Mouse (Mus musculus): ENCODE measurements around the gene Gm20388. TPM values are rescaled to one million over a fixed set of nuclear protein-coding genes. Genes with fewer than 3 reads are reported as not detected.
"Not testable (repeated sequence)": the region's sequence is repeated elsewhere in the genome, so short reads cannot be mapped to it uniquely, and the experiment has no call there.

Gm20388 gene
- polyA plus RNA-seq, 1 experiment from 2014 or later = not detected

DNA sequence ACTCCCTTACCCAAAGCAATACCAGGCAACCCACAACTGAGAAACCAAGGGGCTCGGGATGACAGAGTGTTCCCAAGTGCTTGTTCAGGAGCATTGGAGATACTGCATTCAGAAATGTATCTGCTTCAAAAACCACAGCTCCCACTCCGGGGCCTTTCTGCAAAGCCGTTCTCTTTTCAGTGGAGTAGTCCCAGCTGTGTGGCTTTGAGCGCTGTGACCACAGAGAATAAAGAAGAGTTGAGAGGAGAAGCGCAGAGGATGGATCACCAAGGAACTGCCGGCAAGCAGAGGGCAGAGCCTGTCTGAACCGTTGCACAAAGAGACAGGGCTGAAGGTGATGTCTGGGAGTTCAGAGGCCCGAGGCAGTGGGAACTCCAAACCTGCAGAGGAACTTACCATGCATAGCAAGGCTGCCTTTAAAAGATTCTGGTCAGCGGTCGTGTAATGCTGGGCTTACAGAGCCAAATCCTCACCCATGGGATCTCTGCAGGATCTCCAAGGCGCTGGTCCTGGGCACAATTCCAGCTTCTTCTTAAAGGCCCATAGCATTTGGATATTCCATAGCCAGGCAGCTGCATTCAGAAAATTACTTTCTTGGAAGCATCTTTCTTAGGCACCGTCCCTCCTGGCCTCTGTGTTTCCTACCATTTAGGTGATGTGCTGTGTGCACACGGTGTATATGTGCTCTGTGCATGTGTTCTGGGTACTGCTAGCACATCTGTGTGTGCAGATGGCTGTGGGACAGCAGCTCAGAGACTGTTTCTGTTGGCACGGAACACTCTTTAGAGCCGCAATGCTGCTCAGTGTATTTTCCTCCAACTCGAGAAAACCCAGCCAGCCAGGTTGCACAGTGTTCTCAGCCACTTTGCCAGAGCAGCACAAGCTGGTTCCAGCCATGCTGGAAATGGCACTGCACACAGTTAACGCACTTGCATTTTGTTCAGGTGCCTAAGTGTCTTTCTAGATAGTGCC, 4261.2 kb downstream of the Gm20388 start:
- Histone ChIP-seq H3K9ac (ENCODE audit: low read length) (no peak overlapping the region), H3K4me3 (ENCODE audit: control insufficient read depth in 1 of 2, insufficient read depth in 1 of 2, low read depth in 1 of 2, low read length in 2 of 2) (no peak overlapping the region), H3K4me2 (ENCODE audit: low read length) (no peak overlapping the region), H3K9me3 (ENCODE audit: control insufficient read depth, low read length) (no peaks in the 10 kb centered on the region), H3K36me3 (ENCODE audit: control insufficient read depth, insufficient read depth, low read length) (no peaks in the 10 kb centered on the region), H3K27ac (replicated peaks in 1 of 2; ENCODE audit: control insufficient read depth in 1 of 2, insufficient read depth in 1 of 2, low read depth in 2 of 2, low read length in 2 of 2) (0 out of 4 replicates have a peak overlapping the region, but pooled peaks of 1 of the 2 experiments have one; percentile 33), H3K4me1 (ENCODE audit: control insufficient read depth in 2 of 2, insufficient read depth in 2 of 2, low read length in 2 of 2) (peaks cover 13 to 21% of the 10 kb centered on the region in 2 experiments), H3K27me3 (ENCODE audit: control insufficient read depth, insufficient read depth, low read length) (peaks cover 10% of the 10 kb centered on the region)
- no peak for ATAC-seq (ENCODE audit: insufficient number of reproducible peaks, insufficient read depth, low FRiP score, low read depth)
- WGBS = 62% methylated on average over 17 of the region's 17 CpGs

DNA sequence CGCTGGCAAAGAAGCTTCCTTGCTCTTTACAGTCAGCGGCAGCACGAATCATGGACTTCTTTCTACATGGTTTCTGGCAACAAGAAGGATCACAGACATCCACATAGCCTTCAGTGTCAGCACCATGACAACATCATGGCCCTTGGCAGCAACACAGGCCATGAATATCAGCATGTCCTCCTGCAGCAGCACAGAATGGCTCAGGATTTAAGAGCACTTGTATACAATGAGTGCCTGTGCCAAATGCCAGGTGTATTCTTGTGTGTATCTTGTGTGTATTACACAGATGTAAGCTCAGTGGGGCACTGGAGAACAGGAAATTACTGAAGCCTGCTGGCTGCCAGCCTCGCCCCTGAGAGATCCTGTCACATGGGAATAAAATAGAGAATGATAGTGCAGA, 4263.0 kb downstream of the Gm20388 start:
- no peak for ATAC-seq (ENCODE audit: insufficient number of reproducible peaks, insufficient read depth, low FRiP score, low read depth)
- Histone ChIP-seq H3K9ac (ENCODE audit: low read length) (no peak overlapping the region), H3K4me3 (ENCODE audit: control insufficient read depth in 1 of 2, insufficient read depth in 1 of 2, low read depth in 1 of 2, low read length in 2 of 2) (no peak overlapping the region), H3K27me3 (ENCODE audit: control insufficient read depth, insufficient read depth, low read length) (peaks cover 9% of the 10 kb centered on the region), H3K4me1 (ENCODE audit: control insufficient read depth in 2 of 2, insufficient read depth in 2 of 2, low read length in 2 of 2) (peaks cover 13 to 21% of the 10 kb centered on the region in 2 experiments), H3K9me3 (ENCODE audit: control insufficient read depth, low read length) (no peaks in the 10 kb centered on the region), H3K36me3 (ENCODE audit: control insufficient read depth, insufficient read depth, low read length) (no peaks in the 10 kb centered on the region), H3K4me2 (ENCODE audit: low read length) (no peak overlapping the region), H3K27ac (replicated peaks in 1 of 2; ENCODE audit: control insufficient read depth in 1 of 2, insufficient read depth in 1 of 2, low read depth in 2 of 2, low read length in 2 of 2) (no peak overlapping the region)
- WGBS = 86% methylated on average over 4 of the region's 4 CpGs

DNA sequence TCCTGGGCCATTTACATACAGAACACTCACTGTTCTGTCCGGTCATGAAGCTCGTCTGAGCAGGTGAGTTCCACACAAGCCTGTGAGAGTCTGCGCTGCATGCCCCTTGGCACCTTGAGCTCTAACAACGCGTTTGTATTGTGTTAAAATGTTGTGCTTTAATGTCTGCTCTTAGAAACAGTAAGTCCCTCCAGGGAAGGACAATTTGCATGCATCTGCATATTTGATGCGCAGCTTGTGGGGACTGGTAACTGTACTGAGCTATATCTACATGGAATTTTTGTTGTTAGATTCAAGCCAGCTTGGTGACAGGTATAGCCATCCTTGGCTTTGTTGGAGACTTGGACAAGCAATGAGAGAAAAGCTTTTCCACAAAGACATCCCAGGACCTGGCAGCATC, 4265.5 kb downstream of the Gm20388 start:
- H3K9me3 ChIP-seq (ENCODE audit: control insufficient read depth, low read length) = no peaks in the 10 kb centered on the region
- no peak for ATAC-seq (ENCODE audit: insufficient number of reproducible peaks, insufficient read depth, low FRiP score, low read depth)
- H3K36me3 ChIP-seq (ENCODE audit: control insufficient read depth, insufficient read depth, low read length) = no peaks in the 10 kb centered on the region
- H3K27ac ChIP-seq (replicated peaks in 1 of 2; ENCODE audit: control insufficient read depth in 1 of 2, insufficient read depth in 1 of 2, low read depth in 2 of 2, low read length in 2 of 2) = no peak overlapping the region
- H3K27me3 ChIP-seq (ENCODE audit: control insufficient read depth, insufficient read depth, low read length) = peaks cover 11% of the 10 kb centered on the region
- H3K9ac ChIP-seq (ENCODE audit: low read length) = no peak overlapping the region
- no peak overlapping the region for H3K4me3 ChIP-seq (ENCODE audit: control insufficient read depth in 1 of 2, insufficient read depth in 1 of 2, low read depth in 1 of 2, low read length in 2 of 2)
- peaks cover 10 to 17% of the 10 kb centered on the region in 2 experiments for H3K4me1 ChIP-seq (ENCODE audit: control insufficient read depth in 2 of 2, insufficient read depth in 2 of 2, low read length in 2 of 2)
- no peak overlapping the region for H3K4me2 ChIP-seq (ENCODE audit: low read length)
- WGBS = 86% methylated on average over 6 of the region's 6 CpGs

DNA sequence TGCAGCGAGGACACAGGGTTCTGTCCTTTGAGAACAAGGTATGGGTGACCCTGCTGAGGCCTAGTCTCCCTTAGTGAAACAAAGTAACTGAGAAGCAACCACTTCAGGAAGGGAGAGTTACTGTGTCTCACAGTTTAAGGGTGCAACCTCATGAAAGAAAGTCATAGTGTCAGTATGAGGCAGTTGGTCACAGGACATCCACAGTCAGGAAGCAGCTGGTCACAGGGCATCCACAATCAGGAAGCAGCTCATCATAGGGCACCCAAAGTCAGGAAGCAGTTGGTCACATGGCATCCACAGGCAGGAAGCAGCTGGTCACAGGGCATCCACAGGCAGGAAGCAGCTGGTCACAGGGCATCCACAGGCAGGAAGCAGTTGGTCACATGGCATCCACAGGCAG, 4266.5 kb downstream of the Gm20388 start:
- H3K27me3 ChIP-seq (ENCODE audit: control insufficient read depth, insufficient read depth, low read length) = peaks cover 11% of the 10 kb centered on the region
- not testable (repeated sequence) for H3K36me3 ChIP-seq (ENCODE audit: control insufficient read depth, insufficient read depth, low read length); H3K9me3 ChIP-seq (ENCODE audit: control insufficient read depth, low read length); ATAC-seq (ENCODE audit: insufficient number of reproducible peaks, insufficient read depth, low FRiP score, low read depth); H3K4me2 ChIP-seq (ENCODE audit: low read length); H3K4me3 ChIP-seq (ENCODE audit: control insufficient read depth in 1 of 2, insufficient read depth in 1 of 2, low read depth in 1 of 2, low read length in 2 of 2); H3K9ac ChIP-seq (ENCODE audit: low read length); H3K27ac ChIP-seq (replicated peaks in 1 of 2; ENCODE audit: control insufficient read depth in 1 of 2, insufficient read depth in 1 of 2, low read depth in 2 of 2, low read length in 2 of 2)
- H3K4me1 ChIP-seq (ENCODE audit: control insufficient read depth in 2 of 2, insufficient read depth in 2 of 2, low read length in 2 of 2) = peaks cover 10 to 20% of the 10 kb centered on the region in 2 experiments
- WGBS = 93% methylated on average over 1 of the region's 1 CpGs

DNA sequence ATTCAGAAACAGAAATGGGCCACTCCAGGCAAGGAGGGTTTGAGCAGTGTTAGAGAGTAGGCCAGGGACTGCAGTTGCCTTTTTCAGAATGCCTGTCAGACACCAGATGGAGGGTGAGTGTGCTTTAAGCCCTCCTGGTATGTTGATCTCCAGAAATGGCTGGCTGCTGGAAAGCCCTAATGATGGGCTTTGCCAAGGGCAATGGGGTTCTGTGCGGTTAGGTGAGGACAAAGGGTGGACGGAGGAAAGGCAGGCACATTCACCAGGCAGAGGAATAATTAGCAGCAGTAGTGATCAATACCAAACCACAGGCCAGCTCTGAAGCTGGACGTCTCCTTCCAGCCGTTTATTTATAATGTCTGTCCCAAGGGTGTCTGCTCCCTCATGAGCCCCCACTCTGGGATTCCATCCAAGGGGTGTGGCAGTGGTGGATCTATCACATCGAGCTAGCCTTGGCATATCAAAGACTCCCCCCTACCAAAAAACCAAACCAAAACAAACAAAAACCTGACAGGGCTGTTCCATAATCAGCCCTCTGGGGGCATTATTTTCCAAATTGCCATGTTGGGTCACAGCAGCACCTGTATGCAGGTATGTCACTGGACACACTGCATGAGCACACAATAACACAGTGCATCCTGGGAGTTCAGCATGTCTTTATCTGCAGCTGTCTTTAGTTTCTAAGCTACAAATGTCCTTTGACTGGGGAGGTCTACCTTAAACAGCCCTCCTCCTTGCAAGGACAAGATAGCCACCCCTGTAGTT, 4270.2 kb downstream of the Gm20388 start:
- Histone ChIP-seq H3K36me3 (ENCODE audit: control insufficient read depth, insufficient read depth, low read length) (no peaks in the 10 kb centered on the region), H3K4me1 (ENCODE audit: control insufficient read depth in 2 of 2, insufficient read depth in 2 of 2, low read length in 2 of 2) (peaks cover 26 to 32% of the 10 kb centered on the region in 2 experiments), H3K4me3 (ENCODE audit: control insufficient read depth in 1 of 2, insufficient read depth in 1 of 2, low read depth in 1 of 2, low read length in 2 of 2) (no peak overlapping the region), H3K4me2 (ENCODE audit: low read length) (no peak overlapping the region), H3K9ac (ENCODE audit: low read length) (no peak overlapping the region), H3K27me3 (ENCODE audit: control insufficient read depth, insufficient read depth, low read length) (peaks cover 8% of the 10 kb centered on the region), H3K9me3 (ENCODE audit: control insufficient read depth, low read length) (no peaks in the 10 kb centered on the region), H3K27ac (replicated peaks in 1 of 2; ENCODE audit: control insufficient read depth in 1 of 2, insufficient read depth in 1 of 2, low read depth in 2 of 2, low read length in 2 of 2) (no peak overlapping the region)
- 66% methylated on average over 5 of the region's 5 CpGs for WGBS
- ATAC-seq (ENCODE audit: insufficient number of reproducible peaks, insufficient read depth, low FRiP score, low read depth) = no peak

DNA sequence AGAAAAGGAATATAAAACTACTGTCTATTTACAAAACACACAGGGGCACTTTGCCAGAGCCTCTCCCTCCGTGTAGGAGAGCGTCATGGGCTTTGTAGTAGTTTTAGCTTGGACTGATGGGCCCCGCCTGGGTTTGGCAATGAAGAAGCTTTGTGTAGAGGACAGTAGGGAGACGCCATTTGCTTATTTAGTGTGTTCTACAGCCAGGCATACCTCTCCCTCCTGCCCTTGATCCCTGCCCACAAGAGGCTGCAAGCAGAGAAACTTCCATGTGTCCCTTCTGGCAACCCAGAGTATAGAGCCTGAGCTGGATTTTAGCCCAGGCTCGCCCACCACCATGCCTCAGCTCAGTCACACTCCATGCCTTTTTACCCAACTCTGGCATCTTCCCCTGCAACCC, 4271.1 kb downstream of the Gm20388 start:
- Histone ChIP-seq H3K9ac (ENCODE audit: low read length) (no peak overlapping the region), H3K4me3 (ENCODE audit: control insufficient read depth in 1 of 2, insufficient read depth in 1 of 2, low read depth in 1 of 2, low read length in 2 of 2) (no peak overlapping the region), H3K27me3 (ENCODE audit: control insufficient read depth, insufficient read depth, low read length) (peaks cover 17% of the 10 kb centered on the region), H3K36me3 (ENCODE audit: control insufficient read depth, insufficient read depth, low read length) (no peaks in the 10 kb centered on the region), H3K4me1 (ENCODE audit: control insufficient read depth in 2 of 2, insufficient read depth in 2 of 2, low read length in 2 of 2) (peaks cover 26 to 32% of the 10 kb centered on the region in 2 experiments), H3K4me2 (ENCODE audit: low read length) (no peak overlapping the region), H3K9me3 (ENCODE audit: control insufficient read depth, low read length) (no peaks in the 10 kb centered on the region), H3K27ac (replicated peaks in 1 of 2; ENCODE audit: control insufficient read depth in 1 of 2, insufficient read depth in 1 of 2, low read depth in 2 of 2, low read length in 2 of 2) (peak overlapping the region; percentile 46 to 74; a peak in 3 of 4 replicates)
- ATAC-seq (ENCODE audit: insufficient number of reproducible peaks, insufficient read depth, low FRiP score, low read depth) = no peak
- 56% methylated on average over 5 of the region's 5 CpGs for WGBS

DNA sequence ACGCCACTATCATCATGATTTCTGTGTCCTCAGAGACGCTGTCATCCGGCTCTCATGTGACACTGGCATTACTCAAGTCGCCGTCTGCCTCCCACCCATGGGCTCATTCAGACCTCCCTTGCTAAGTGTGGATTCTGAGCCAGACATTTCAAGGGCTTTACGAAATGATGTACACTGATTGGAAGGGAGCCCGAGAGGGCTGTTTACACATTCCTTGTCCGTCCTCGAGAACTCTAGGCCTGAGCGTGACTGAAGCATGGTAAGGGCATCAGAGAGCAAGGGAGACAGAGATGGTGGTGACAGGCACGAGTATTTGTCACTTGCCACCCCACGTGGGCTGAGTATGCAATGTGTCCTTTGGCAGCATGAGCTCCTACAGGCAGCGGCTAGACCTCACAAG, 4271.6 kb downstream of the Gm20388 start:
- 10% methylated on average over 13 of the region's 13 CpGs for WGBS
- Histone ChIP-seq H3K9me3 (ENCODE audit: control insufficient read depth, low read length) (no peaks in the 10 kb centered on the region), H3K9ac (ENCODE audit: low read length) (no peak overlapping the region), H3K4me3 (ENCODE audit: control insufficient read depth in 1 of 2, insufficient read depth in 1 of 2, low read depth in 1 of 2, low read length in 2 of 2) (no peak overlapping the region), H3K36me3 (ENCODE audit: control insufficient read depth, insufficient read depth, low read length) (no peaks in the 10 kb centered on the region), H3K27me3 (ENCODE audit: control insufficient read depth, insufficient read depth, low read length) (peaks cover 22% of the 10 kb centered on the region), H3K4me2 (ENCODE audit: low read length) (peak overlapping the region; percentile 36), H3K27ac (replicated peaks in 1 of 2; ENCODE audit: control insufficient read depth in 1 of 2, insufficient read depth in 1 of 2, low read depth in 2 of 2, low read length in 2 of 2) (peak overlapping the region; percentile 63 to 74), H3K4me1 (ENCODE audit: control insufficient read depth in 2 of 2, insufficient read depth in 2 of 2, low read length in 2 of 2) (peaks cover 26 to 32% of the 10 kb centered on the region in 2 experiments)
- peak; percentile 91 for ATAC-seq (ENCODE audit: insufficient number of reproducible peaks, insufficient read depth, low FRiP score, low read depth)

Data from heart, embryonic 14.5 days (tissue).